Mouse (Mus musculus) stomach, embryonic 16.5 days (tissue): ENCODE data around the gene Rbm28. TPM values are rescaled to one million over a fixed set of nuclear protein-coding genes. Genes with fewer than 3 reads are reported as not detected.
A peak's percentile ranks its signal among the peaks of the same experiment; 100 is the strongest.

ENCODE experiments used
- ATAC-seq: fragments of 200-750 bp; cut with Nextera tagmentation; 2 replicates; pipeline ENCODE4 v1.8.0; 2017; ENCODE audit warnings: moderate number of reproducible peaks, moderate TSS enrichment; ENCODE audit not compliant: insufficient read depth, low FRiP score
- H3K27ac ChIP-seq: fragments of 300-500 bp; sonication (generic); 2 replicates; pipeline ENCODE4 v1.5.1; 2014; ENCODE audit warnings: low read length
- H3K27me3 ChIP-seq: fragments of 300-500 bp; sonication (generic); 2 replicates; pipeline ENCODE4 v1.6.1; 2014; ENCODE audit warnings: low read length, control low read depth, mixed read lengths; ENCODE audit not compliant: control insufficient read depth, insufficient read depth
- H3K36me3 ChIP-seq: fragments of 300-500 bp; sonication (generic); 2 replicates; pipeline ENCODE4 v1.6.1; 2014; ENCODE audit warnings: low read length; ENCODE audit not compliant: control insufficient read depth, insufficient read depth
- H3K4me1 ChIP-seq: fragments of 300-500 bp; sonication (generic); 2 replicates; pipeline ENCODE4 v1.6.1; 2014; ENCODE audit warnings: low read length, control low read depth, mixed read lengths; ENCODE audit not compliant: control insufficient read depth, insufficient read depth
- H3K4me2 ChIP-seq: fragments of 300-500 bp; sonication (generic); 2 replicates; pipeline ENCODE4 v1.6.1; 2014; ENCODE audit warnings: low read depth, low read length, mixed read lengths
- H3K4me3 ChIP-seq: fragments of 300-500 bp; sonication (generic); replicated peaks from 2 replicates; pipeline ENCODE4 v1.5.1; 2014; ENCODE audit warnings: mild to moderate bottlenecking, low read length
- H3K9ac ChIP-seq: fragments of 300-500 bp; sonication (generic); 2 replicates; pipeline ENCODE4 v1.6.1; 2014; ENCODE audit warnings: low read length
- H3K9me3 ChIP-seq: fragments of 300-500 bp; sonication (generic); replicated peaks from 2 replicates; pipeline ENCODE4 v1.6.1; 2016; ENCODE audit warnings: low read length, control low read depth; ENCODE audit not compliant: control insufficient read depth
- WGBS: fragments of 180-500 bp; shearing (Covaris S2); extraction: QIAGEN DNeasy Blood & Tissue Kit; methylation state at CpG from one replicate; pipeline ENCODE4 v1.1.7; 2014; 5-methylcytosine and 5-hydroxymethylcytosine counted together
- microRNA-seq: library from miRNA; unstranded; fragments of <30 nt; microRNA quantifications from one replicate; pipeline ENCODE4, GENCODE M21; 2016
- polyA plus RNA-seq: library from polyadenylated mRNA; unstranded; fragments of >200 nt; fragmentation: Nextera tagmentation; extraction: Ambion mirVana; gene quantifications from 2 replicates; pipeline ENCODE4 v1.2.1, GENCODE M21; 2015

The Rbm28 gene
- polyA plus RNA-seq, 1 experiment from 2014 or later, result 29.4 TPM

- H3K27ac ChIP-seq, result 0 out of 2 replicates have a peak overlapping the region, but pooled peaks have one; percentile 26
- WGBS, result 46% methylated on average over 9 of the region's 9 CpGs
- no peak for ATAC-seq
- H3K27me3 ChIP-seq, result no peaks in the 10 kb centered on the region
- no peak overlapping the region for H3K9ac ChIP-seq
- H3K4me1 ChIP-seq, result no peaks in the 10 kb centered on the region
- no peaks in the 10 kb centered on the region for H3K36me3 ChIP-seq
- no peak overlapping the region for H3K4me3 ChIP-seq
- no peaks in the 10 kb centered on the region for H3K9me3 ChIP-seq
- H3K4me2 ChIP-seq, result no peak overlapping the region
Observed at GRCm38 (mm10) chr6:29082776-29083354, 81.9 kb downstream of the Rbm28 start.

DNA sequence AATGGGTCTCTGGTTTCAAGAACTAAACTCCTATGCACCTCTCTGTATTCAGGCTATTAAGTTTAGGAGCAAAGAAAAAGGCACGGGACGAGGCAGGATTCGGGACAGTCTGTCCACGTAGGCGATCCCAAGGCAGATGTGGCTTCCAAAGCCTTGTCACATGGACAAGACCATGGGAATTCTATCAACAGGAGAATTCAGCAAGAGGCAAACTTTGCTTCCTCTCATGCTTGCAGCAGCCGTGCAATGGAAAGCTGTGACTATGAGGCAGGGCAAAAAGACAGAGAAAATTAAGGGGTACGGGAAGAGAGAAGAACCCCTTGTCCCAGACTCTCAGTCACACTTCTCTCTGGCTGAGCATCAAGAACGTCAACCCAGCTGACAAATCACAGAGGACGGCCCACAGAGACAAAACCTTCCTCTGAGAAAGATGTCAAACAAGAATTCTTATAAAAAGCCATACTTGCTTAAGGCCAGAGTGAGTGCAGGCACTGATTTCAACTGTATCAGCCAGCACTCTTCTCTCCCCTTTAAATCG lies 82.9 kb downstream of the Rbm28 start:
- WGBS, result 75% methylated on average over 10 of the region's 10 CpGs
- Histone ChIP-seq H3K4me1 (no peaks in the 10 kb centered on the region), H3K9me3 (no peaks in the 10 kb centered on the region), H3K27me3 (no peaks in the 10 kb centered on the region), H3K9ac (no peak overlapping the region), H3K36me3 (no peaks in the 10 kb centered on the region), H3K27ac (no peak overlapping the region), H3K4me3 (no peak overlapping the region), H3K4me2 (no peak overlapping the region)
- no peak for ATAC-seq

DNA sequence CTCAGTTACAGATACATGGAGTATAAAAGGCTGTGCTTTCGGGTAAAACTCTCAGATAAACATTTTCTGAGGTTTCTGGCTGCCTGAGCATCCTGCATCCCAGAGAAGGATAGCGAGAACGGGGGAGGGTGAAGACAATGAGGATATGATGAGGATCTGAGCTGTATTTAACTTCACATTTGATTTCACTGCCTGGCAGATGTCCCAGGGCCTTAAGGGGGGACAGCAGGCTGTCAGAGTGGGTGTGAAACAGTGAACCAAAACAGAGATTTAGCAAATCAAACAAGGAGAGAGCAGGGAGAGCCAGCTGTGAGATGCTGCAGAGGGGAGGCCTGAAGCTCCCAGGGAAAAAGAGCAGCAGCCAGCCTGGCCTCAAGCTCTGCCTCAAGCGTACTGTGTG lies 85.5 kb downstream of the Rbm28 start:
- Histone ChIP-seq H3K9me3 (no peaks in the 10 kb centered on the region), H3K9ac (no peak overlapping the region), H3K4me2 (no peak overlapping the region), H3K27me3 (no peaks in the 10 kb centered on the region), H3K4me3 (no peak overlapping the region), H3K27ac (peak overlapping the region; percentile 31; the same call in 1 of the 2 replicates), H3K36me3 (no peaks in the 10 kb centered on the region), H3K4me1 (no peaks in the 10 kb centered on the region)
- ATAC-seq, result peak; percentile 22; the same call in 1 of the 2 replicates
- WGBS, result 32% methylated on average over 4 of the region's 4 CpGs

GRCm38 (mm10) chr6:29074133-29074469 lies 90.7 kb downstream of the Rbm28 start:
- no peak for ATAC-seq
- Histone ChIP-seq H3K4me3 (no peak overlapping the region), H3K27ac (no peak overlapping the region), H3K9me3 (no peaks in the 10 kb centered on the region), H3K4me1 (no peaks in the 10 kb centered on the region), H3K9ac (no peak overlapping the region), H3K27me3 (no peaks in the 10 kb centered on the region), H3K4me2 (no peak overlapping the region), H3K36me3 (no peaks in the 10 kb centered on the region)

Small RNA genes within 50 kb of the gene (microRNA-seq; reads per million reads assigned to microRNA genes)
- not detected for gene Gm24303

Other genes starting within 250 kb of the Rbm28 start
- not detected in 2 replicates for gene Lep, start 104.8 kb downstream of the Rbm28 start, polyA plus RNA-seq
- gene Prrt4, start 14.6 kb upstream of the Rbm28 start, polyA plus RNA-seq, result 0.30 and 0.31 TPM in 2 replicates
- gene Impdh1, start 51.4 kb upstream of the Rbm28 start, polyA plus RNA-seq, result 43.4 and 43.7 TPM in 2 replicates
- 32.6 and 34.2 TPM in 2 replicates for gene Hilpda, start 107.5 kb upstream of the Rbm28 start, polyA plus RNA-seq
- 0.28 and 0.31 TPM in 2 replicates for gene Fam71f2, start 114.6 kb upstream of the Rbm28 start, polyA plus RNA-seq
- gene Fam71f1, start 154.1 kb upstream of the Rbm28 start, polyA plus RNA-seq, result not detected in 2 replicates
- gene Calu, start 183.1 kb upstream of the Rbm28 start, polyA plus RNA-seq, result 391 and 420 TPM in 2 replicates
- 0.86 and 1.1 TPM in 2 replicates for gene Opn1sw, start 223.5 kb upstream of the Rbm28 start, polyA plus RNA-seq
- gene Ccdc136, start 231.3 kb upstream of the Rbm28 start, polyA plus RNA-seq, result 14.4 and 15.4 TPM in 2 replicates